Mouse (Mus musculus) liver, embryonic 14.5 days (tissue): ENCODE results near the gene Lrrc4.

Source experiments
- CTCF ChIP-seq: IDR thresholded peaks from 2 replicates; pipeline ENCODE4 v1.5.1; 2016; ENCODE audit warnings: antibody characterized with exemption, low read depth, control low read depth
- EP300 ChIP-seq: IDR thresholded peaks from 2 replicates; pipeline ENCODE4 v1.6.1; 2016; ENCODE audit warnings: antibody characterized with exemption, low read depth

DNA sequence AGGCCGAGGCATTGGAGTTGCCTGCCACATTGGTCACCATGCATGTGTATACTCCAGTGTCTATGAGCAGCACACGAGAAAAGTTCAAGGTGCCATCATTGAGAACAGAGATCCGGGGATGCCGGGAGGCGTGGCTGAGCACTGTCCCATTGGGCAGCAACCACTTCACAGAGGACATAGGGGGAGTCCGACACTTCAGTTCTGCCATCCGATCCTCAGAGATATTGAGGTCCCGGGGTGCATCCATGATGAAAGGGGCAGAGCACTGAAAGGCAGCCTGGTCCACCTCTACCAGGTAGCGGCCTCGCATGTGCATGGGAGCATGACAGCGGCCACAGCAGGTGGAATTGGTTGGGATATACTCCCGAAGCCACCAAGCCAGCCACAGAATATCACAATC is 1.2 kb downstream of the Lrrc4 start:
- TF ChIP-seq CTCF = no peak
- TF ChIP-seq EP300 = no peak
